Comparison of ENCODE assay signal across 7 mouse cellular contexts in the genomic region with DNA sequence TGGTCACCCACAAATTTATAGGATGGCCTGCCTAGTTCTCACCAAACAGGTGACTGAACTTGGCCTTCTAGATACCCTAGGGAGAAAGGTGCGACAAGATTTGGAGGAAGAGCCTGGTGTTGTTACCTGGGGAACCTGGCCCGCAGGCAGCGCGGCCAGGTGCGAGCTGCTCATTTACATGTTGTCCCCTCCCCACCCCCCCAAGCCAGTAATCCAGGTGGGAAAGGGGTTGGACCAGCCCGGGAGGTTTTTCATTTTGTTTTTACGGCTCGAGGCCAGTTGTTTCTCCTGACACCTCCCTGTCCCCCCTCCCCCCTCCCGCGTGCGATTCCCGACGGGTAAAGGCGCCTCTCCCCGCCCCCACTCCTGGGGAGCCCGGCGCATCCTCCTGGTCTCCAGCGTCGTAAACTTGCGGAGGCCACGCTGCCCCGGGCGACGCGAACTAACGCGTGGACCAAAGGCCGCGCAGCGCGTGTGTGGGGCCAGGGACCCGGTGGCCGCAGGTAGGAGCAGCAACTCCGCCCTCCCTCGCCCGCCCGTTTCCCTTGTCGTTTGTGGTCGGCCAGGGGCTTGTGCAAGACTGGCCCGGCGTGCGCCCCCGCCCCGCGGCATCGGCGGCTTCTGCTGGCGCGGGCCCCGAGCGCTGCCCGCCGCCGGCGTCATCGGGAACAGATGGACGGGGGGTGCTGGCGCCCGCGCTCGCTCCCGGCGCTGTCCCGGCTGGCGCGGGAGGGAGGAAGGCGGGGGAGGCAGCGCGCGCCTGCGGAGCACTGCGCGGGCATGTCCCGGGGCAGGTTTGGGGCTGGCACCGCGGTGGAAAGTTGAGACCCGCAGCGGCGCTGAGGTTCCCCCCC. TPM values are rescaled to one million over a fixed set of nuclear protein-coding genes. Genes with fewer than 3 reads are reported as not detected.
DNase-seq lines count a peak whose midpoint lies in the region; ATAC-seq and TF ChIP-seq lines count a peak whose summit lies in the region.

No protein-coding gene starts in this region.

- WGBS in embryonic facial prominence, embryonic 10.5 days = under 1% methylated on average over 79 of the region's 79 CpGs
- WGBS in heart, embryonic 16.5 days = 1% methylated on average over 64 of the region's 79 CpGs

- peaks cover 27% of the 10 kb centered on the region for H3K79me2 ChIP-seq in C2C12 (ENCODE audit: control insufficient read depth, insufficient read depth)

- H3K27ac ChIP-seq in embryonic facial prominence, embryonic 10.5 days (replicated peaks) = peak overlapping the region; percentile 90
- H3K27ac ChIP-seq in heart, embryonic 16.5 days (ENCODE audit: low read length) = peak overlapping the region; percentile 99

- no peaks in the 10 kb centered on the region for H3K36me3 ChIP-seq in C2C12 (ENCODE audit: control insufficient read depth, insufficient read depth)
- H3K36me3 ChIP-seq in embryonic facial prominence, embryonic 10.5 days (replicated peaks) = no peaks in the 10 kb centered on the region
- no peaks in the 10 kb centered on the region for H3K36me3 ChIP-seq in heart, embryonic 16.5 days (ENCODE audit: control insufficient read depth, insufficient read depth)

- peak; percentile 72 for DNase-seq in NIH3T3 (ENCODE audit: low read depth)
- peak; percentile 76 for DNase-seq in embryonic facial prominence, embryonic 10.5 days (ENCODE audit: low spot score)
- peak; percentile 85 for DNase-seq in layer of hippocampus, adult 9-11 months
- DNase-seq in lung, postnatal 14 days = peak; percentile 62
- peak; percentile 76 for DNase-seq in right cerebral cortex, postnatal 14 days

- H3K79me3 ChIP-seq in C2C12 (ENCODE audit: low read depth) = peaks cover 5% of the 10 kb centered on the region

- H3K4me3 ChIP-seq in C2C12 (ENCODE audit: insufficient read depth, poor library complexity, severe bottlenecking) = peak overlapping the region; percentile 25
- peak overlapping the region; percentile 79 for H3K4me3 ChIP-seq in embryonic facial prominence, embryonic 10.5 days
- peak overlapping the region; percentile 74 for H3K4me3 ChIP-seq in heart, embryonic 16.5 days (ENCODE audit: low read length)

- ATAC-seq in heart, embryonic 16.5 days (replicated peaks; ENCODE audit: extremely low read depth, insufficient read depth, low FRiP score) = no peak

- peak overlapping the region; percentile 98 for H3K4me2 ChIP-seq in heart, embryonic 16.5 days (ENCODE audit: low read depth, low read length)

- peak overlapping the region; percentile 70 for H3ac ChIP-seq in C2C12 (ENCODE audit: control insufficient read depth, insufficient read length, low read depth)

- H3K9ac ChIP-seq in heart, embryonic 16.5 days (ENCODE audit: low read length) = peak overlapping the region; percentile 76

- no peaks in the 10 kb centered on the region for H3K27me3 ChIP-seq in C2C12 (ENCODE audit: control insufficient read depth, insufficient read depth, insufficient read length)
- peaks cover 79% of the 10 kb centered on the region for H3K27me3 ChIP-seq in embryonic facial prominence, embryonic 10.5 days (replicated peaks; ENCODE audit: low read depth, poor library complexity, severe bottlenecking)
- no peaks in the 10 kb centered on the region for H3K27me3 ChIP-seq in heart, embryonic 16.5 days (ENCODE audit: control insufficient read depth, insufficient read depth, low read length)

- H3K9me3 ChIP-seq in embryonic facial prominence, embryonic 10.5 days = no peaks in the 10 kb centered on the region
- H3K9me3 ChIP-seq in heart, embryonic 16.5 days (replicated peaks; ENCODE audit: control insufficient read depth, low read length) = no peaks in the 10 kb centered on the region

- H3K4me1 ChIP-seq in embryonic facial prominence, embryonic 10.5 days = peaks cover 100% of the 10 kb centered on the region
- H3K4me1 ChIP-seq in heart, embryonic 16.5 days (ENCODE audit: control insufficient read depth, insufficient read depth, low read length) = peaks cover 72% of the 10 kb centered on the region

- no peak for TF ChIP-seq CTCF in C2C12 (IDR thresholded peaks at IDR 0.05; ENCODE audit: control insufficient read depth, insufficient read depth, insufficient read length)

TF ChIP-seq in C2C12, 6 proteins besides CTCF, POLR2A, EP300 and RAD21:
- TF ChIP-seq MYOG (IDR thresholded peaks at IDR 0.05; ENCODE audit: control insufficient read depth, extremely low read depth, insufficient read length) = no peak
- no peak for TF ChIP-seq MAX (IDR thresholded peaks at IDR 0.05)
- TF ChIP-seq USF1 (IDR thresholded peaks at IDR 0.05; ENCODE audit: low read depth) = no peak
- no peak for TF ChIP-seq CEBPB (IDR thresholded peaks at IDR 0.05; ENCODE audit: low read depth)
- TF ChIP-seq FOSL1 (IDR thresholded peaks at IDR 0.05; ENCODE audit: insufficient read depth, low read length, poor library complexity, severe bottlenecking) = no peak
- no peak for TF ChIP-seq MYOD1 (IDR thresholded peaks at IDR 0.05; ENCODE audit: control insufficient read depth, insufficient read length, low read depth)

RNA-seq across cellular contexts. Expression of a gene that starts 53.4 kb away (rescaled TPM):
- 69.8 TPM for polyA plus RNA-seq in C2C12 (2012; fragmentation: generic; extraction: Trizol)
- 156 TPM in 2 replicates for polyA plus RNA-seq in embryonic facial prominence, embryonic 10.5 days (2016; fragmentation: Nextera tagmentation; extraction: Ambion mirVana)
- 51.0 and 51.1 TPM in 2 replicates for polyA plus RNA-seq in heart, embryonic 16.5 days (2015; fragmentation: Nextera tagmentation; extraction: Ambion mirVana)

Comparison
In these comparisons a context has a peak if more than half of its experiments do, and no peak if none do; other contexts are left out.
1. H3K4me3 ChIP-seq: peak in every context shown above with its lines; median percentile 79 in embryonic facial prominence, embryonic 10.5 days; 74 in heart, embryonic 16.5 days; 25 in C2C12.